Mouse (Mus musculus) frontal cortex, adult 2 months (tissue): ENCODE results near the gene BC067074. TPM values are rescaled to one million over a fixed set of nuclear protein-coding genes. Genes with fewer than 3 reads are reported as not detected.

Experiments used
- DNase-seq, 2 experiments: peaks; one replicate each; pipeline ENCODE4 v3.0.0; 2022; ENCODE audit warnings: low spot score in 1 of 2; ENCODE audit errors: extremely low spot score in 1 of 2
- polyA plus RNA-seq: library from polyadenylated mRNA; depleted of rRNA; stranded (reverse); fragments of >200 nt; gene quantifications from 2 replicates; pipeline ENCODE4 v1.2.3, GENCODE M21; 2012

The BC067074 gene
- polyA plus RNA-seq, 1 experiment: 1.8 TPM

- DNase-seq: no peak
These were observed 26.6 kb downstream of the BC067074 start for GRCm38 (mm10) chr13:113319588-113319987.

DNA sequence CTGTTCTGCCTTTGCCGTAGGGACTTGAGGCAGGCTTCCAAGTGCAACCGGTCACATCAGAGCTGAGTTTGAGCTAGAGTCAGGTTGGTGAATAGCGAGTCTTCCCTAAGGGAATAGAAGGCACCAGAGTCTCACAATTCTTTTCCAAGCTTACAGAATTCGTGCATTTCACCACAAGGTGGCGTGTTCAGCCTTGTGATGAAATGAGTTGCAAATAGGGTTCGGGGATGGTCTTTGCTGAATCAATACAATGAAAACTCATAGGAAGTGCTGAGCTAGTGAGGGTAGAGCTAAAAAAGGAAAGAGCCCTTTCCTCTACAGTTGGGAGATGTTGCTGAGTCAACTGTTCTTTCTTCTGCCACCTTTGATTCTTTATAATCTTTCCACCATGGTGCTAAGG lies 29.0 kb downstream of the BC067074 start:
- peak in 1 of 2 experiments; percentile 73 for DNase-seq

DNA sequence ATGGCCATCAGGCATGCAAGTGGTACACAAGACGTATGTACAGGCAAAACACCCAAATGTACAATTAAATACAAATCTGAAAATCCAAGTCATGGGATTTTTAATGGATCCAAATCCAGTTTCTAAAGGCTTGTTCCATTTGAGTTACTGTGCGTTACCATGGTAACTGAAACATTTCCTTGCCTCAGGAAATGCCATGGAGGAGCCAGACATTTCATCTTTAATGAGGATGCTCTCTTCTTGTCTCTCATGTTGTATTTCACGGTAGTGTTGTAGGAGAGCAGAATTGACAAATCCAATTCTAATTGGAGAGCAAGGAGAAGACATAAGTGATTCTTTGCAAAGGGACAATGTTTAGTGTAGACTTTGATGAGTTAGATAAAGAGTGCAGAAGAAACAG lies 31.3 kb downstream of the BC067074 start:
- DNase-seq: peak in 1 of 2 experiments; percentile 26

DNA sequence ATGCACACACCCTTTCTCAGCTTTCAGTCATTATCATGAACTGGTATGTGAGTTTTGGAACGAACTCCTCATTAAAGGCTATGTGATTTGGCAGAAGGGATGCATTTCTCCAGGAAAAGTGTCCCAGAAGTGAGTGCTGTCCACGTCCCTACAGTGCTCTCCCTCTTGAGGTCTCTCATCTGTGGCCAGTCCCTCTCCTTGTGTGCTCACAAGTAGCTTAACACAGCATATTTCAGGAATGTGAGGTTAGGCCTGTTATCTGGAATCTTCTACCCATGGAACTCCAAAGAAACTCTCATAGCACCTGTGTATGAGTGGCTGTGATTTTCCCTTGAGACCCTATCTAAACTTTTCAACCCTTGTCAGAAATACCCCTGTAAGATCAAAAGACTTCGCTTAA lies 32.7 kb downstream of the BC067074 start:
- no peak for DNase-seq

DNA sequence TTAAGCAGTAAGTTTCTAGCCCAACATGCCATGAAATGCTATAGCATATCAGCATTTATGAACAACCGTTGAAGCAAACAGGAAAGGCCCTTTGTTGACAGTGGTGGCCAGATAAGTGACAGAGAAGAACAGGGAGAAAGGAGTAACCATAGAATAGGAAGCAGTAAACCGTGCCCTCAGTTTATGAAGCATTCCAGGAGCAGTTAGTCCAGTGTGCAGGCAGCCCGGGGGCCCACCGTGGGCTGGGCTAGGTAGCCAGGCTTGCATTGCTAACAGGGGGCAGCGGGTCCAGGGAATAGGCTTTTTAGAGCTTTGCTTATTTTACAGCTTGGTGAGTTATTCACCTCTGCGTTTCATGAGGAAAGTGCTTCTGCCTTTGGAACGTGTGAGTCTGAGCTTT lies 39.3 kb downstream of the BC067074 start:
- DNase-seq: no peak

- DNase-seq: no peak
These were observed 40.4 kb downstream of the BC067074 start for GRCm38 (mm10) chr13:113333374-113333773.

DNA sequence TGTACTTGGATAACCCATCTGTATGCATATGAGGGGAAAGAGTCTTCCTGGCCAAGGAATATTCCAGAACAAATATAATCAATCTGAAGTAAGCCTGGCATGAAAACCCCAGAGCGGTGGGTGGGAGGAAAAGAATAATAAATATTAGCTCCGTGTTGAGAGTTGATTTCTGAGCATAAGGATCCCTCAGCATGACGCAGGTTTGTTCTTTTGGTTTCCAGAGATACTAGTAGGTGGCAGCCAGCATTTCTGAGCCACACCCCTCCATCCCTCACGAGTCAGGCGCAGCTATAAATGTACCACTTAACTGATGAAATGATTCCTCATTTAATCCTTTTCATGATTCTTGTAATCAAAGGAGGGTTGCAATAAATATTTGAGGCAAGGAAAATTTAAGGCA lies 41.0 kb downstream of the BC067074 start:
- DNase-seq: peak in 1 of 2 experiments; percentile 21

DNA sequence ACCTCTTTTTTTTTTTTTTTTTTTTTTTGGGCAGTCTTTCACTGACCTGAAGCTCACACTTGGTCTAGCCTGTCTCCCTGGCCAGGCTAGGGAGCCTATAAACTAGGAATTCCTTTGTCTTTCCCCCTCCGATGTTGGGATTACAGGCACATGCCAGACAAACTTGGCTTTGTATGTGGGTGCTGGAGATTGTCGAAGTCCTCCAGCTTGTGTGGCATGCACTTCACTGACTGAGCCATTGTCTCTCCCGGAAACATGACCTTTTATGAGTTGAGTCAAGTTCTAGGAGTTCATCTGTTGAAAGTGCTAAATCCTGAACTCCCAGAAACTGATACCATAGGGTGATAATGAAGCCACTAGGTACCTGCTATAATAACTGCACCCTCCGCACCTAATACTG lies 41.8 kb downstream of the BC067074 start:
- DNase-seq: no peak

DNA sequence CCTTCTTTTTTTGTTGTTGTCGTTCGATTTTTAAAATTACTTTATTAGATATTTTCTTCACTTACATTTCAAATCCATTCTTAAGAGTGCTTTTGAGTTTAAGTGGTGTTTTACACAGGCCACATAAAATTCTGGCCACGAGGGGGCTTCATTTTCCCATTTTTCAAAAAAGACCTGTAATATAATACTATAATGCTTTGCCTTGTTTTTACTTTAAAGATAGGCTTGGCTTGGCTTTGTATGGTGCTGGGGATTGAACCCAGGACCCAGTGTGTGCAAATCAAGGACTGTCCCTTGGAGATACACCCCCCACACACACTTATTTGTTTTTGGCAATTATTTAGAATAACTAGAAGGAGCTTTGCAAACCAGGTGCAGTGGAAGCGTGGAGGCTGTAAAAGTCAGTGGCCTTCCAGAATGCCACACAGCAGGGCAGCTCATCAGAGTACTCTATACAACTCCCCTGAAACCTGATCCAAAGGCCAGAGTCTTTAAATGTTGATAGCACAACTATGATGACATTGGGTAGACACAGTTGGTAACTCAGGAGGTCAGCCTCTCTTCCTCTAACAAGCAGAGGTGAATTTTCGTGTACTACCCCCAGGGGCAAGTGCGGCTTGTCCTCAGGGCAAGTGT lies 44.4 kb downstream of the BC067074 start:
- DNase-seq: peak; percentile 34 to 85

DNA sequence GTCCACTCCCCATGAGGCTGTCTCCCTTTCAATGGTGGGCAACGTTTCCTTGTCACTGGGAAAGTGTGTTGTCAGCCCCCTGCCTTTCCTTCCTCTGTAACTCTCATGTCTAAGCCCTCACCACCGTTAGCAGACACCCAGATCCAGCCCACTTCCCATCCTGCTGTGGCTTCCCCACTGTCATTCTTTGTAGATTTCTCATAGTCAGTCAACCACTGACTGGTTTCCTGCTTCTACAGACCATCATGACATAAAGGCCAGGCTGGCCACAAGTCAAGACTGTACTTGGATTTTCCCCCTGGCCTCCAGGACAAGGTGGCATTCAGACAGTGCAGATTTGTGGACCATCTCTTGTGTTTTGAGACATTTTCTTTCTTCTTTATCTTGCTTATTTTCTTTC lies 47.7 kb downstream of the BC067074 start:
- no peak for DNase-seq

- no peak for DNase-seq
These were observed 48.2 kb downstream of the BC067074 start for GRCm38 (mm10) chr13:113341161-113341560.

- DNase-seq: no peak
These were observed 49.5 kb downstream of the BC067074 start for GRCm38 (mm10) chr13:113342355-113342919.

DNA sequence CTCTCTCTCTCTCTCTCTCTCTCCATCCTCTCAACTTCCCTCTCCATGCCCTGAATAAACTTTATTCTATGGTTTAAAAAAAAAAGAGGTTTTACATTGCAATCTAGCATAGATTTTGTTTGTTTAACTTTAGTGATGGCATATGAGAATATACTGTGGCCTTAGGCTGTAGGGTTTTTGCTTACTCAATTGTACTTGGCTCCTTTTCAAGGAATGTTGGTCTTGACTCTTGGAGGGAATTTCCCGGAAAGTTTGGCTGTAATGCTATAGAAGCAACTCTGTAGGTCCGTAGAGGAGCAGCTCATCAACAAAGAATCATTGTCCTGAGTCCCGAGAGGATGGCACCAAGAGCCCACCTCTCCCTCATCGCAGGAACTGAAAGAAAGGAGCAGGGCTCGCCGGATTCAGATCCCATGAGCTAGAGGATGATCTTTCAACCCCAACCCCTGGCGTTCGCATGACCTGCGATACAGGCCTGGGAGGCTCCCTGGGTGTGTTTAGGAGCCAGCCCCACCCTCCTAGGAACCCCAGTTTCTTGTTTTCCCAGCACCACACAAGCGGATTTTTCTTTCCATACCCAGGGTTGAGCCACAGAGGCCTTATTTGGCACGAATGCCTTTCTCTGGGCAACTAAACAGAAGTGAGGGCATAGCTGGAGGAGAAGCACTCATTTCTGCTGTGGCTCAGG lies 57.9 kb downstream of the BC067074 start:
- DNase-seq: no peak

GRCm38 (mm10) chr13:113353546-113353945 lies 60.6 kb downstream of the BC067074 start:
- no peak for DNase-seq

DNA sequence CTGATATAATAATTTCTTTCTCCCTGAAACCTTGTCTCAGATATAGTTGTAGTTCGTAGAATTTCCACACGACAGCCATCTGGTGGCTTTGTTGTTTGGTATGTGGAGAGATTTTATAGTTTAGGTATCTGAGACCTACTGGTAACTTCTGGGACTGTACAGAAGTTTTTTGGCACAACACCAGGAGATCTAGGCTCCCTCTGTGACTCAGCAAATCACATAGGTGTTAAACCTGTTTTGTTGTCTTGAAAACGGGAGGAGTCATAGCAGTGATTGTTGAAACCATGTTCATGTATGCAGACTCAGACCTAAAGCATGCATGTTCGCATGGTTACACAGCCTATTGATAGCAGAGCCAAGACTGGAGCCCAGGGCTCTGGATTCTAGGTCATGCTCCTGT lies 61.0 kb downstream of the BC067074 start:
- DNase-seq: no peak

GRCm38 (mm10) chr13:113355022-113355421 lies 62.1 kb downstream of the BC067074 start:
- DNase-seq: no peak

DNA sequence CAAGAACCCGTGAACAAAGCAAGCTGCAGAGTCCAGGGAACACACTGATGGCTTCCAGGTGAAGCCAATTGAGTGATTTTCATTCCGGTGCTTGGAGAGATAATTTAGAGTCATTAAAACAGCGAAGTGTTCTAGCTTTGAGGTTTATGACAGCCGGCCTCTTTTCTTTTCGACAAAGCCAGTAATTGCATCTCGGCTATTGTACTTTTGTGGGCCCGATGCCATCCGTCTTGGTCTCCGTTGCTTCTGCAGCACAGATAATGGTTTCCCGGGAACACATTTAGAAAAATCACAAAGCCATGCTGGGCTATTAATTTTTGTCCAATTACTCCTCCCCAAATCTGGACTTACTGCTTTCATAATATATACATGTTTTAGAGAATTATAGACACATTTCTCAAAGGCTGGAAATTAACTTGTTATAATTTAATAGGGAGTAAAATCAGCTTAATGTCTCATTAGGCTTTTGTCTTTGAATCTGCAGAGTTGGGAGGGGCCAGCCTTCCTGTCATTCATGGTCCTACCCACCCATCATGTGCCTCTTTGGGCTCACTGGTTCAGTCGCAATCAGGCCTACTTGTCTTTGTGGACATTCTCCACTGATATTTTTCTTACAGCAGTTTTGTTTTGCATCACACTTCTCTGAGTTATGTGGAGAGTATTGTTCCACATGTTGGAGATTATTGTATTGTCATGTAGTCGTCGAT lies 64.6 kb downstream of the BC067074 start:
- no peak for DNase-seq

- DNase-seq: no peak
These were observed 66.7 kb downstream of the BC067074 start for GRCm38 (mm10) chr13:113359676-113360075.

DNA sequence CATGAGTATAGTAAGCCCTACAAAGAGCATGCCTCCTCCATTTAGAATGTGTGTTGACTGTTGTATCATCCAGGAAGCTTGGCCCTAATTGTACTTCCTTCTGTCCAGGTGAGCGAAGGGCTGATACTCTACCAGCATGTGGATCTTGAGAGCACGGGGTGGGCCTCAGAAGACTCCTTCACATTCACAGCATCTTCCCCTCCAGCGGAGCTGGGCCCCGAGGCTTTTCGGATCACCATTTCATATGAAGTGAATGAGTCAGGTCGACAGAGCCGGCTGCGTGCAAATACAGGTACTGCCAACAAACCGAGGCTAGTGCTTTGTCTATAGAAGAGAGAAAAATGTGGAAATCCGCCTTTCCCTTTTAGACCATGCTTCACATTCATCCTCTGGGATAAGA lies 73.0 kb downstream of the BC067074 start:
- DNase-seq: no peak

- DNase-seq: no peak
These were observed 76.1 kb downstream of the BC067074 start for GRCm38 (mm10) chr13:113368931-113369579.

- no peak for DNase-seq
These were observed 76.7 kb downstream of the BC067074 start for GRCm38 (mm10) chr13:113369622-113370021.
